Mouse (Mus musculus) thymus, adult 18-20 months (tissue): ENCODE data around the gene Olfr308.
"Not testable (repeated sequence)": the region's sequence is repeated elsewhere in the genome, so short reads cannot be mapped to it uniquely, and the experiment has no call there.

ENCODE experiments used
- DNase-seq, 2 experiments: peaks; one replicate each; pipeline ENCODE4 v3.0.0; 2022; ENCODE audit warnings: mixed read lengths in 2 of 2

The Olfr308 gene

DNA sequence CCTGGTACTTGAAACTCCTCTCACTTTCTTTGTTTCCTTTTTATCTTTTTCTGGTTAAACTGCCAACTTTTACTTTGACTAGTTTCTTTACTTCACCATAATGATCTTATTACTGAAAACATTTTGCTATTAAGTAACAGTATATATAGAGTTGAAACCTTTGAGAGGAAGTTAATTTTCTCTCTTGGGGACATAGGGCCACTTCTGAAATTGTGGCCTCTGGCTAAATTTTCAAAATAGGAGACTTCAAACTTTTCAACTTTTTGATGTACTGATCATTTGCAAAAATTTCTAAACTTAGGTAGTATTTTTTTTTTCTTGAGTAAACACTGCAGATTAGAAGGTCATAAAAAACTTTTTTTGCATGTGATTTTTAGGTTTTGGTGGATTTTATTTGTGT is at the start of gene Olfr308:
Gene Olfr308 (minus strand): TSS at position 101 of the 400 bp plus-strand sequence.
- no peak for DNase-seq

DNA sequence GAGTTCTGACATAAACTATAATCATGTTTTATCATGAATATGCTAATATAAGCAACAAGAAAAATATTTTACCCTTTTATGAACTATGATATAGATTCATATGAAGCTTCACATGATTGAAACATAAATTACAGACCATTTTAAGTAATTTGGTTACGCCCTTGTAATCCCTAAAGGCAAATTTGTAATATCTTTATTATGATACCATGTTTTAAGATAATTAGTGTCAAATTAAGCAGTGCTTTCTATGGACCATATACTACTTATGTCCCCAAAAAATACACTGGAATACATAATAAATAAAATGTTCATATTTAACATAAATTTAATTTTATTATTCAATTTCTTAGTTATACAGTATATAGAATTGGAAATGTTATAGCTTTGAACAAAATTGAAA is 41.4 kb upstream of the Olfr308 start, which contains the start of gene Olfr305:
Gene Olfr305 (minus strand): TSS at position 101 of the 400 bp plus-strand sequence.
- DNase-seq = no peak

DNA sequence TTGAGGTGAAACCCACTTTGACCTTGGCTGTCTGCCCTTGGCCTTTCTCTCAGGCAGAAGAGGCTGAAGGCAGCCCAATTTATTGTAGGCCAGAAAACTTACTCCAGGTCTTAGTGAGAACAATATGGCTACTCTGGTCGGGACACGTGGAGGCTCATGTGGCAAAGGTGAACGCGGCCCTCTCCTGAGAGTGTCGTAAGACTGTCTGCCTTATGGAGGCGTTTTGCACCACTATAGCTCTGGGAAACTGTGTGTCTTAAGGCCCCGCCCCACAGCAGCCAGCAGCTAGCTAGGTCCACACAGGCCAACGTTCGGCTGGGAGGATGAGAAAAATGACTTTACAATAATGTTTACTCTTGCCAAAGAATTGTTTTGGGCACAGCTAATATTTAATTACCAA is 20.9 kb upstream of the Olfr308 start:
- not testable (repeated sequence) for DNase-seq

DNA sequence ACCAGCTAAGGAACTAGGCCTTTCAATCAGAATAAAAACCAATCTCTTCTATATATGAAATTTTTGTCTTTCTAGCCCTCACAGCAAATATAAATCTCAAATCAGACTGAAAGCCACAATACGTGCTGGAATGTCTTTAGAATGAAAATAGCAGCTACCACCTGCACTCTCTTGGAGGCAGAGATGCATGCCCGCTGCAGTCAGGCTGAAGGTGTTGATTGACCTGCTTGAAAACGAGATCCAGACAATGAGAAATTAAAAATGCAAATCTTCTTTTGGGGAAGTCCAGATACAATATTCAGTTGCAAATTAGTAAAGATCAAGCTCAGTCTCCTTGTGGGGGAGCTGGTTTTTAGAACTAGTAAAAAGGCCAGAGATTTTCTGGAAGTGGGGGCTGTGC is 18.8 kb upstream of the Olfr308 start:
- no peak for DNase-seq

DNA sequence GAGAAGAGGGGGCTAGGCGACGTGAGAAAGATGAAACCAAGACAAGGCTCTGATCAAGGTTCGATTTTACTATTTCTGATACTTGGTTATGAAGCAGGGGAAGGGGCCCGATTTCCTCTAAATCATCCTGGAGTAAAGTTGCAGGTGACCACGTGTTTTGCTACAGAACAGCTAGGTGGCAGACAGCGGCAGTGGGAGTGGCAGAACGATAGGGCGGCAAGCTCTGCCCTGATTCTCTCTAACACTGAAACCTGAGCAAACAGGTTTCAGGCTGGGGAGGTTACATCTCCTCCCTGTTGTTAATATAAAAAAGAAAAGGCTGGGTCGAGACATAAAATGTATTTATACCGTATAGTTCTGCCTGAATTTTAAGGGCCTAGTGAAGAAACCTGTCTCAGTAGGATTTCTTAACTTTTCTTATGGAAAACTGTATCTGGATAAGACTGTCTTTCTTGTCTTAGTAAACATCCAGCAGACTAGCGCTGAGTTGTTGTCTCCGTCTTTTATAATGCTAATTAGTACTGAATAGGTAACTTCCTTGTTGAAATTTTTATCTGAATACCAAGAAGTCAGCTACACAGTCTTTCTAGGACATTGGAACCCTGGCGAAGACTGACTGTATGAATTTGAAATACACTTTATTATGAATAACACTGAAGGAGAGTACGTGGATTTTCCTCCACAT is 17.6 kb upstream of the Olfr308 start:
- no peak for DNase-seq

DNA sequence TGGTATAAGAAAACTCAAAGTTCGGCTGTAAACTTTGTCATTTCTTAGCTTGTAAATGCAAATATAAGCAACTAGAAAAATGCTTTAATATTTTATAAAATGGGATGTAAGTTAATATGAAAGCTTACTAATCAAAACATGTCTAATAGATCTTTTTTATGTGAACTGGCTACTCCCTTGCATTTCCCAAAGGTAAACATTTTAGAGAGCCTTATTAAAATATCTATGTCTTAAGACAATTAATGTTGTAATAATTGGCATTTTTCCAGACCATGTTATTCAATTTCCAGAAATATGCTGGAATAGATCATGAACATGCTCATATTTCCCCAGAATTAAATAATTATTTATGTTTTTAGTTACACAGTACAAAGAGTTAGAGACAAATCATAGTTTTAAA is 12.1 kb upstream of the Olfr308 start, which contains the start of gene Olfr307:
Gene Olfr307 (minus strand): TSS at position 101 of the 400 bp plus-strand sequence.
- DNase-seq = no peak

DNA sequence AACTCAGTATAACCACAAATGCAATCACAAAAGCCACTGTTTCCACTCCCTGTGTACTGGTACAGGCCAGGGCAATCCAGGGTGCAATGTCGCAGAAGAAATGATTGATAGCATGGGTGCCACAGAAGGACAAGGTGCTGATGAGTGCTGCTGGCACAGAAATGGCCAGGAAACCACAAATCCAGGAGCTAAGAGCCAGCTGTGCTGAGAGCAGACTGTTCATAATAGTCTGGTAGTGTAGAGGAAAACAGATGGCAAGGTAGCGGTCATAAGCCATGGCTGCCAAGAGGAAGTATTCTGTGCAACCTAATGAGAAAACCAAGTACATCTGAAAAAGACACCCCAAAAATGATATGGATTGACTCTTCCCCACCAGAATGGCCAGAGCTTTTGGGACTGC is 4.1 kb downstream of the Olfr308 start:
- no peak for DNase-seq

DNA sequence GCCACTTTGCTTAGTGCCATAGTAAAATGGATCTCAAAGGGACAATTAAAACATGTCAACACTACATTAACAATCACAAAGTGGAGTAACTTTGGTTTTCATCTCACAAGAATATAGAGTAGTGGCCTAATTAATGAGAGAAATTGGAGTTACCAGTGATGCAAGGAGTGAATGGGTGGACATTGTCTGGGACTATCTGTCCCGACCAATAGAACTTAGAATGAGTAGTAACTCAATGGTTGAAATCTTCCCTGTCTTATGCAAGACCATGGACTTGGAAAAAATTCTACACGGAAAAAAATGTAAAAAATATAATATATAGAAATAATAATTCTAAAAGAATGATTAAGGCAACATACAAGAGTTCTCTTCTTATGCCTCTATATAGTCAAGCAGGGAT is 11.8 kb downstream of the Olfr308 start, which contains the start of gene Olfr309:
Gene Olfr309 (minus strand): TSS at position 101 of the 400 bp plus-strand sequence.
- no peak for DNase-seq

DNA sequence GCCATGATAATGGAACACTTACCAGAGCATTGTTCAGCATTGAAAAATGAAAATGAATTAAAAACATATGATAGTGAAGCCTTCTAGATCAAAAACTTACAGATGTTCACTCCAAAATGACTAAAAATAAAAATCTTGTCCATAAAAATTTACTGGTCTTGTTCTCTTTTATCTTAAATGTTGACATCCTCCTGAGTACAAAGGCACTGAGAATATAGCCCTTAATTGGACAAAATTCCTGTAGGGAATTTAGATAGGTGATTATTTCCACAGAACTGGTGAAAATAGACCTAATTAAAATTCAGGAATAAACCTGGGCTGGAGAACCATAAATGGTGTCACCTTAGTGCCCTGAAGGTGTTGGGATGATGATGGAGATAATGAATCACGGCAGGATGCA is 48.4 kb downstream of the Olfr308 start, which contains the start of gene Olfr310:
Gene Olfr310 (minus strand): TSS at position 101 of the 400 bp plus-strand sequence.
- DNase-seq = no peak
